Mouse (Mus musculus) Patski (cell line): ENCODE measurements around the gene Tm7sf2. TPM values are rescaled to one million over a fixed set of nuclear protein-coding genes. Genes with fewer than 3 reads are reported as not detected.
A peak's percentile ranks its signal among the peaks of the same experiment; 100 is the strongest.

ENCODE experiments used
- ATAC-seq: fragments of 100-300 bp; one replicate; pipeline ENCODE4 v1.8.0; 2021
- CTCF ChIA-PET: fragments of 350-600 bp; sonication (Branson Sonifier 250); formaldehyde crosslinking; loops from one replicate; lab custom pipeline; 2022; ENCODE audit warnings: inconsistent platforms; lab: Charles Lee
- POLR2A ChIA-PET: fragments of 350-600 bp; sonication (Branson Sonifier 250); formaldehyde crosslinking; loops from one replicate; lab custom pipeline; 2022; ENCODE audit warnings: antibody characterized with exemption, inconsistent platforms; lab: Charles Lee
- DNase-seq: peaks from one replicate; pipeline ENCODE4 v3.0.0-alpha.2; 2011; ENCODE audit warnings: low read depth, low spot score
- H3K27me3 ChIP-seq: fragments of 371-371 bp; one replicate; pipeline ENCODE4 v1.5.1; 2021
- CTCF ChIP-seq: fragments of 100-300 bp; IDR thresholded peaks from one replicate; pipeline ENCODE4 v1.5.1; 2021
- in situ Hi-C: fragments of 300-500 bp; cut with MboI; formaldehyde crosslinking; loops from 3 replicates; pipeline ENCODE4 v1.11.1; 2018; ENCODE audit warnings: low pct_unique_long_range_greater_than_20kb, mixed read lengths
- polyA plus RNA-seq: library from polyadenylated mRNA; unstranded; gene quantifications from one replicate; pipeline ENCODE4 v1.2.3, GENCODE M21; 2021

Gene Tm7sf2
- 21.5 TPM for polyA plus RNA-seq

GRCm38 (mm10) chr19:6067724-6068415 lies at the start of gene Tm7sf2:
Gene Tm7sf2 (minus strand): TSS chr19:6068373.
- H3K27me3 ChIP-seq: no peaks in the 10 kb centered on the region
- ATAC-seq: peak; percentile 58
- in situ Hi-C loops: no loop called here
- CTCF ChIA-PET: interaction anchor here (0.8 to 2.9 kb wide), 10 partner anchors 9 to 191 kb away, joined by 3 to 27 read pairs (median 6); partner anchors contain the start of genes Arl2, Batf2, Cdca5 and Tmem262
- DNase-seq: no peak
- POLR2A ChIA-PET: interaction anchor here (1.6 kb wide), 2 partner anchors 9 to 12 kb away, joined by 5 to 6 read pairs; partner anchors contain the start of genes Tmem262 and Vps51
- TF ChIP-seq CTCF: no peak

- no peaks in the 10 kb centered on the region for H3K27me3 ChIP-seq
- no peak for TF ChIP-seq CTCF
- peak; percentile 23 for ATAC-seq
- ChIA-PET CTCF (no interaction called here), POLR2A (interaction anchor here (1.0 to 1.5 kb wide), 4 partner anchors 10 to 71 kb away, joined by 3 to 5 read pairs (median 3); partner anchors contain the start of genes Syvn1 and Vps51)
- in situ Hi-C loops: no loop called here
- no peak for DNase-seq
Observed at GRCm38 (mm10) chr19:6117346-6117985, 49.3 kb upstream of the Tm7sf2 start.

DNA sequence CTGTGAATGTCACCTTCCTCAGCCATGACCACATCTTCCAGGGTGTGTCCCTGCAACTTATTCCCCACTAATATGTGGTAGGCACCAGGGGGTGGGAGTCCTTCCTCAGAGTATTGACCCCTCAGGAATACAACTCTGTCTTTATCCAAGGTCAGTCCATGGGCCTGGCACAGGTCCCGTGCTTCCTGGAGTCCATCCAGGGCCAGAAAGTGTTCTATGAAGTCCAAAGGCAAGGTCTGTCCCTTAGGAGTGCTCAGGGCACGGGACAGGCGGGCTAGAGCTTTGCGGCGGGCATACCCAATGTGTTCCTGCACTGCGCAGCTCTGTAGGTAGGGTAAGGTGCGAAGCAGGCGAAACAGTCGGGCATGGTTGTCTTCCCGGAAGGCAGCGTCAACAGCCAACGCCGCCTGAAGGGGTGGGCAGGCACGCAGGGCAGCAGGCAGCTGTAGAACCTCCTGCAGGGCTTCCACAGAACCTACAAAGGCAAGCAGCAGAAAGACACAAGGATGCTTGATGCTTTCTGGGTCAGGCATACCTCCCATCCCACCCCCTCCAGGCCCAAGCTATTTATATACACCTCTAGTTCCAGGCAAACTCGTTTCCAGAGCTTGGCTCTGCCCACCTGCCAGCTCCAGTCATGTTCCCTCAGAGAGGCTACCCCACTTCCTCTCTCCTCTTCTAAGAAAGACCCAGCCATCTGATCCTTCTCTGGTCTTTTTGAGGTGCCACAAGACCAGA lies 48.1 kb upstream of the Tm7sf2 start:
- ChIA-PET POLR2A (interaction anchor here (1.0 kb wide), 1 partner anchor 247 kb away, joined by 4 read pairs; no protein-coding TSS in a partner anchor), CTCF (interaction anchor here (0.6 to 2.3 kb wide), 2 partner anchors 10 to 49 kb away, joined by 3 to 7 read pairs; no protein-coding TSS in a partner anchor)
- no peak for ATAC-seq
- no peak for TF ChIP-seq CTCF
- in situ Hi-C loops: no loop called here
- H3K27me3 ChIP-seq: no peaks in the 10 kb centered on the region
- DNase-seq: no peak

DNA sequence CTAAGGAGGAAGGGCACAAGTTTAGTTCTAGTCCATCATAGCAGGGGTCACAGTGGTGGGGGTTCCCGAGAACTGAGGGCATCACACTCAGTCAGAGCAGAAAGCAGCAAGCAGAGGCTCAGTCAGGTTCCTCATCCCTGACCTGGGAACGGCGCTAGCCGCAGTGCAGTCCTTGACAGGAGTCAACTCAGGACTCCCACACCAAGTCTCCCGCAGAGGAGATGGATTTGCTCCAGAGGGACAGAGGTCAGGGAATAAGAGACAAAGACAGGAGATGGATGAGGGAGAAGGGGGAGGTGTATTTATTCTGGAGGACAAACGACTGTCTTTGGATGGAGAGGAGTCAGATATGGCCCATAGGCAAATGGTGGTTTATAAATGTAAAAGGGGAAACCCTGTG lies 44.9 kb upstream of the Tm7sf2 start:
- TF ChIP-seq CTCF: no peak
- DNase-seq (no peak), ATAC-seq (no peak)
- in situ Hi-C loops: no loop called here
- no peaks in the 10 kb centered on the region for H3K27me3 ChIP-seq
- ChIA-PET CTCF (no interaction called here), POLR2A (no interaction called here)

DNA sequence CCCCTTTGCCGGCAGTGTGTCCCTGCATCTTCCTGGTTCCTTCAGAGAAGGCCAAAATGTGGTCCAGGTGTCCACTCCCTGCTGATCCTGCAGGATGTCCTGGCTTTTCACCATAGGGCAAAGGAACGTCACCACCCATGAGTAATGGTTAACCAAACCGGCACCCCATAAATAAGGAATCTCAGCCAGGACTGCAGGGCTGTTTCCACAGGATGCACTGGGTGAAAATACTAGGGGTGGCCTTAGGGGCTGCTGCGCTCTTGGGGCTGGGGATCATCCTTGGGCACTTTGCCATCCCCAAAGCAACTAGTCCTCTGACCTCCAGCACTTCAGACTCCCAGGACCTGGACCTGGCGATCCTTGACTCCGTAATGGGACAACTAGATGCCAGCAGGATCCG lies 37.4 kb upstream of the Tm7sf2 start, which contains the start of gene Naaladl1:
Gene Naaladl1 (plus strand): TSS at position 197 of the 400 bp plus-strand sequence.
- CTCF ChIA-PET: interaction anchor here (0.6 kb wide), 1 partner anchor 10 kb away, joined by 3 read pairs; no protein-coding TSS in a partner anchor
- in situ Hi-C loops: no loop called here
- TF ChIP-seq CTCF: no peak
- no peak for ATAC-seq
- POLR2A ChIA-PET: no interaction called here
- no peaks in the 10 kb centered on the region for H3K27me3 ChIP-seq
- no peak for DNase-seq

DNA sequence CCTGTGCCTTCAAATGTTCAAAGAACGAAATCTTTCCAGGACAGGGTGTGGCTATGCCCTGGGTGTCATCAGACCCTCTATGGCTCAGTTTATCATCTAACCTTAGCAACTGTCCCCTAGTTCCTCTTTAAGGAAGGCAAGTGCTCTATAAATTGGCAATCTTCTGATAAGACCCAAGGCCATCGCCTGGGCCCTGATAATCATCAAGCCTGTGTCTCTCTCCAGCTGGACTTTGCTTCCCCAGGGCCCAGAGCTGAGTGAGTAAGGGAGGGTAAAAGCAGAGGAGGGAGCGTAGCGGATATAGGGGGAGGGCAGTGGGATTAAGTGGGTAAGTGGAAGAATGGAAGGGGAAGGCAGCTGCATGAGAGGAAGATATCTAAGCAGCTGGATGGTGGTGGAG lies 36.3 kb upstream of the Tm7sf2 start:
- CTCF ChIA-PET: interaction anchor here (1.1 kb wide), 1 partner anchor 9 kb away, joined by 4 read pairs; no protein-coding TSS in a partner anchor
- POLR2A ChIA-PET: no interaction called here
- ATAC-seq (no peak), DNase-seq (no peak)
- TF ChIP-seq CTCF: no peak
- no peaks in the 10 kb centered on the region for H3K27me3 ChIP-seq
- in situ Hi-C loops: no loop called here

DNA sequence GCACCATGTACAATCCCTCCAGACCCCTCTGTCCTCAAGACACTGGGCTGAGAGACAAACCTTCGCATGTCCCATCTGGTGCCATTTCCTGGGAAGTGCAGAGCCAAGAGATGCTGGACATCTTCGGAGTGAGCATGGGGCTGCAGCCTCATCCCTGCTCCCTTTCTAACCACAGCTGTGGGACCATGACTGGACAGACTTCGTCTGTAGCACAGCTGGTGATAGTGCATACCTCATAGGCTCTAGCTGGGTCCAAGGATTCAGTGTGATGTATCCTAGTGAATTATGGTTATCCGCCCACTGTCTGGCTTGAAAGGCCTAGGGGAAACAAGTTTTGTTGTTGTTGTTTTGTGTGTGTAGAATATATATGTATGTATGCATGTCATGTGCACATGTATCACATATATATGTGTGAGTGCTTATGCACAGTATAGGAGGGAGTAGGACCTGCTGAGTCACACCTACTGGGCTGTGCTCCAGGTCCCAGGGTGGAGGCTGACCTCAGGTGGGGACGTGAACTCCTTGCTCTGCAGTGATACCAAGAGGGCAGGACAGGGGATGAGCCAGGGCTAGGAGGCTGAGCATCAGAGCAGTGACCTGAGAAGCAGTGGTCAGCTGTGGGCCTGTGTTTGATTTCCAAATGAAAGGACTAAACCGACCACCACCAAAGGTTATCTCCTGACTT lies 34.1 kb upstream of the Tm7sf2 start:
- CTCF ChIA-PET: interaction anchor here (1.1 to 1.3 kb wide), 2 partner anchors 11 to 127 kb away, joined by 3 to 4 read pairs; no protein-coding TSS in a partner anchor

DNA sequence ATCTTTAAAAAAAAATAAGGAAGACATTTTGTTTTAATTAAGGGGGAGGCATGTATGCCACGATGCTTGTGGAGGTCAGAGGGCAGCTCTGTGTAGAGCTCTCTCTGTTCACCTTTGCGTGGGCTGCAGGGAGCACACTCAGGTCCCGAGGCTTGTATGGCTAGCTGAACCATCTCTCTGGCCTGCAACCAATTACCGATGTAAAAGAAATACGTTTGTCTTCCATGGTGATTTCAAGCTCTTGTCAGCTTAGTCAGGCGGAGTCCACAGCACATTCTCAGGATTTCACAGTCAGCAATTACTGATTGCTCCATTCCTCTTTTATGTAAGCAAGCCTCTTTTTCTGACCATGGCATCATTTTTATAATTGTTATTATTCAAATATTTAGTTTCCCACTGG lies 33.0 kb upstream of the Tm7sf2 start:
- in situ Hi-C loops: no loop called here
- POLR2A ChIA-PET: no interaction called here
- DNase-seq: no peak
- H3K27me3 ChIP-seq: no peaks in the 10 kb centered on the region
- CTCF ChIA-PET: no interaction called here
- no peak for TF ChIP-seq CTCF
- no peak for ATAC-seq

More for the DNA sequence above, 34.1 kb upstream of the Tm7sf2 start:
- no peaks in the 10 kb centered on the region for H3K27me3 ChIP-seq
- DNase-seq: no peak
- no peak for TF ChIP-seq CTCF
- in situ Hi-C loops: no loop called here
- ATAC-seq: no peak
- POLR2A ChIA-PET: no interaction called here

DNA sequence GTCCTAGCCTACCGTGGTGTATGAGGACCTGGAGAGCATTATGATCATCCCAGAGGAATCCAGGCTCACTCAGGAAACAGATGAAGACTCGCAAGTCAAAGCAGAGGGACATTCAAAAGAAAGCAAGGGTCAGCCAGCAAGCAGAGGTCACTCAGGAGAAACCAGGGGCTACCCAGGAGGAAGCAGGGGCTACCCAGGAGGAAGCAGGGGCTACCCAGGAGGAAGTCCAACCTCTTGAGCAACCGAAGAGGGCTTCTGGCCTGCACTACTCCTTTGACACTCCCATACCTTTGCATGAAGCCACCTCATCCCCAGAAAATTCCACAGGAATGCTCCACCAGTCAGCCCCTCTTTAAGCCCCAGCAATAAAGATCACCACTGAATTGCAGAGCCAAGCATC lies 29.7 kb upstream of the Tm7sf2 start:
- no peaks in the 10 kb centered on the region for H3K27me3 ChIP-seq
- DNase-seq: no peak
- ChIA-PET POLR2A (interaction anchor here (0.7 kb wide), 1 partner anchor 37 kb away, joined by 3 read pairs; no protein-coding TSS in a partner anchor), CTCF (no interaction called here)
- no peak for ATAC-seq
- in situ Hi-C loops: no loop called here
- no peak for TF ChIP-seq CTCF

DNA sequence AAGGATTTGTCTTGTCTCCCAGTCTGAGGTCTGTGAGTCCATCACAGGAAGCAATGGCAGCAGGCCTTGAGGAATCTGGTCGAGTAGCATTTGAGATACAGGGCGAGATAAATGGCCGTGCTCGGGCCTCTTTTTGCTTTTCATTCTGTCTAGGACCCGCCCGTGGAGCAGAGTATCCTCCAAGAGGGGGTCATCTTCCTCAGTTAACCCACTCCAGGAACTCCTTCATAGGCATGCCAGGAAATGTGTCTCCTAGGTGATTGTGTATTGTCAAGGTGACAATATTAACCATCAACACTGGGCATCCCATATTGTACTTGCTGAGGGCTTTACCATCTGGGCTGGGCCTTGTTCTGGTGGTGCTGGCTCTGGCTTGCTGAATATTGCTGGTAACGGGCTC lies 25.9 kb upstream of the Tm7sf2 start, which contains the start of gene AC131692.1:
Gene AC131692.1 (plus strand): TSS at position 301 of the 400 bp plus-strand sequence.
- in situ Hi-C loops: no loop called here
- no peak for ATAC-seq
- no peaks in the 10 kb centered on the region for H3K27me3 ChIP-seq
- CTCF ChIA-PET: no interaction called here
- POLR2A ChIA-PET: no interaction called here
- DNase-seq: no peak
- TF ChIP-seq CTCF: no peak
